Mouse (Mus musculus): ENCODE results near the gene Gm10428.

Gene Gm10428

GRCm38 (mm10) chr11:62788935-62789616, 36.2 kb downstream of the Gm10428 start, which contains the start of gene Zfp286:
Gene Zfp286 (minus strand): TSS chr11:62789462.
- peak; percentile 95 for DNase-seq

- no peak for DNase-seq
These were observed 36.7 kb downstream of the Gm10428 start for GRCm38 (mm10) chr11:62789617-62789936.

All from thymus, postnatal 14 days (tissue).